Mouse (Mus musculus): ENCODE measurements around the gene Yjefn3.

GRCm38 (mm10) chr8:69882833-69883600 is 19.5 kb downstream of the Yjefn3 start:
- TF ChIP-seq POLR2A (IDR thresholded peaks at IDR 0.05; ENCODE audit: low read depth, low read length) (no peak), CTCF (conservative IDR thresholded peaks at IDR 0.05; ENCODE audit: insufficient read depth, insufficient read length, low read depth, low read length) (no peak)
